Mouse (Mus musculus) lung, adult 2 months (tissue): Measurements from ENCODE around the gene Spx. TPM values are rescaled to one million over a fixed set of nuclear protein-coding genes. Genes with fewer than 3 reads are reported as not detected.

Experiments
- DNase-seq: peaks from one replicate; pipeline ENCODE4 v3.0.0; 2022
- H3K4me1 ChIP-seq: fragments of 200-500 bp; 2 replicates; pipeline ENCODE4 v1.6.1; 2011; ENCODE audit warnings: low read length; ENCODE audit not compliant: control insufficient read depth, insufficient read depth
- H3K4me3 ChIP-seq: fragments of 200-500 bp; replicated peaks from 2 replicates; pipeline ENCODE3; 2011; ENCODE audit warnings: low read depth, mild to moderate bottlenecking, control low read depth, low read length; ENCODE audit errors: extremely low read depth
- CTCF ChIP-seq: fragments of 200-500 bp; IDR thresholded peaks from 2 replicates; pipeline ENCODE4 v1.5.1; 2011; ENCODE audit warnings: mild to moderate bottlenecking, low read length, control low read depth; ENCODE audit not compliant: insufficient read depth
- POLR2A ChIP-seq: fragments of 200-500 bp; IDR thresholded peaks from 2 replicates; pipeline ENCODE4 v1.6.1; 2011; ENCODE audit warnings: low read depth, mild to moderate bottlenecking, control low read depth, low read length, borderline replicate concordance; ENCODE audit errors: extremely low read depth
- WGBS: fragments of 180-500 bp; shearing (Covaris S2); methylation state at CpG from one replicate; pipeline ENCODE4 v1.1.7; 2018; 5-methylcytosine and 5-hydroxymethylcytosine counted together
- polyA plus RNA-seq: library from polyadenylated mRNA; depleted of rRNA; stranded (reverse); fragments of >200 nt; gene quantifications from 2 replicates; pipeline ENCODE4 v1.2.3, GENCODE M21; 2012; rRNA removed

The Spx gene
- 0.65 and 0.92 TPM in 2 replicates for polyA plus RNA-seq

DNA sequence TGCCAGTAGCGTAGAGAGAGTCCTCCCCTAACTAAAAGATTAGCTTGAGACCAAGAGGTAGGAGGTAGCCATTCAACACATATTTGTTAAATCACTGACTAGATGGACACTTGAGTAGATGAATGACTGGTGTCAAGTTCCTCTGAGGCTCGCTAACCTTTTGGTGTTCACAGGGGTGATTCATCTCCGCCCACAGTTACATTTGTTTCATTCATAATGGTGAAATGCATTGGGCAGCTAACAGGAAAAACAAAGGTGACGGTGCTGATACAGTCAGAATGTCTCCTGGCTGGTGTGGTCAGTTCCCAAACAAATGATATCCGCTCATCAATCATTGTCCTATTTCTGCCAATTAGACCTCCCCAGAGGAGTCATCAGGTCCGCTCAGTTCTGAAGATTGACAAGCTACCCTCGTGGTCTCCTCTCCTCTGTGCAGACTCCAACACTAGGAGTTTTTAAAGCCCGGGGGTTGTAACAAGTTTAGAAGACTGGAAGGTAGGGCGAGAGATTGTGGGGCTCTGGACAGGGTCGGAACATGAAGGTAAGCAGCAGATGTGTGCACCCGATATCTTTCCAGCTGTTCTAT lies at the start of gene Spx:
Gene Spx, plus strand, starts transcription at position 536 of the 586 bp plus-strand sequence.
- 63% methylated on average over 11 of the region's 11 CpGs for WGBS
- DNase-seq, result no peak
- TF ChIP-seq CTCF (no peak), POLR2A (no peak)
- H3K4me3 ChIP-seq, result no peak within 1 kb of the TSS
- no peaks in the 10 kb centered on the region for H3K4me1 ChIP-seq

DNA sequence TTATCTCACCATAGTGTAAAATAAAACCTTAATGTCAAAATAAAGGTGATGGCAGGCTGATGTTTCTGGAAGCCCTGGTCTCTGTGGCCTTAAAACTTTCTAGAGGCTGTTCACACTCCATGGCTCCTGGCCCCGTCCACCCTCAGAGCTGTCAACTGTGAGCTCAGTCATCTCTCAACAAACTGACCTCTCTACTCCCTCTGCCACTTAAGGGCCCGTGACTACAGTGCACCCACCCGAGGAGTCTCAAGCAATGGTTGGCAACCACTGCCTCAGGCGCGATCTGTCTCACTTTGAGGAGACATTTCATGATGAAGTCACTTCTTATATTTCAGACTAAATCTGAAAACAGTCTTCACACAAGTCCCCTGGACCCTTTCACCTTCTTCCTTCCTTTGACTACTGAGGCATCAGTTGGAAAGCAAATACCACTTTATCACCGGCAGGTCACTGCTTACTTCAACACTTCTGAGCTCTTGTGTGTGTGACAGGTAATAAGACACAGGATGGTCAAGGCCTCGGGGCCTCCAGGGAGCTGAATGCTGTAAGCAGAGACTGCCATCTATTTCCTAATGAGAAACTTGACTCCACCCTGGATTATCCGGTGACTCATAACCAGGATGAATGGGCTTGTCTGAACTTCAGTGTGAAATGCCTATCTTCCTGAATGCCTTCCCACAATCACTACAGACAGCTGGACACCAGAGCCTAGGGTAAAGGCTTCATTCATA lies 47.3 kb upstream of the Spx start:
- TF ChIP-seq CTCF, result no peak
- no peak for TF ChIP-seq POLR2A
- no peak overlapping the region for H3K4me3 ChIP-seq
- WGBS, result 66% methylated on average over 8 of the region's 8 CpGs

DNA sequence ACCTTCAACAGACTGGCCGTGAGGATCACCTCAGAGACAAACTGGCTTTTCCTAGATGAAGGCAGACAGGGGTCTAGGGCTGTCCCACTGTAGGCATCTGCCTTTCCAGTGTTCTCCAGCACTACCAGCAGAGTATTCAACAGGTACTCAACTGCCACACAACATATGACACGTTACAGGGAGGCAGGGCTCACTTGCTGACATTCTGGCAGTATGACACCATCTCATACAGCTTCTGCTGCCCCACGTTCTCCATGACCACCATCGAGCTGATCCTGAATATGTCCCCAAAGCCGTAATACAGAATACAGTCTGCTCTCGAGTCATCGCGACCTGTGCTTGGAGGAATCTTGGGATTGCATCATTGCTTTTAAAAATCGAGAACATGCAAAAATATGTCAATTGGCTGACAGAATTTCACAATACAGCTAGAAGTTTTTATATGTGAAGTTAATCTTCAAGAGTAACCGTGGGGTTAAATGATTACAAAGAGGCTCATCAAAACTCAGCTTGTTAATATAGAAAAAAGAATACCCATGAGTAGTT lies 46.7 kb upstream of the Spx start:
- no peak for TF ChIP-seq CTCF
- TF ChIP-seq POLR2A, result no peak
- no peaks in the 10 kb centered on the region for H3K4me1 ChIP-seq
- no peak for DNase-seq
- no peak overlapping the region for H3K4me3 ChIP-seq
- WGBS, result 83% methylated on average over 10 of the region's 10 CpGs

More for the DNA sequence above, 47.3 kb upstream of the Spx start:
- H3K4me1 ChIP-seq, result no peaks in the 10 kb centered on the region
- DNase-seq, result no peak

DNA sequence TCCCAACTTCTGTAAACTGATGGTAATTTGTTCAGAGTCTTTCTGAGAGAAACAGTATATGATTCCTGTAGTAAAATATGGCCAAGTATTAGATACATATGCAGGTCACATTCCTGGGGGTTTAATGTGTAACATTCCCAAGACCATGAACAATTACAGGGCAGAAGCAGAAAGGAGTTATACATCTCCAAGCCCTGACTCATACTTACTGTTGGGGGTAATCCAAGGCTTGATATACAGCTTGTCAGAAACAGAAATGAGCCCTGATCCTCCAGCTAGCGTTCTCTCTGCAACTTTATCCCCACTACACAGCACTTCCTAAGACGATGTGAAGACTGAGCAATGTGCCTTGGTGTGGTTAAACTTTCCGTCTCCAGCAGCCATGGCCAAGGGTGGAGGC lies 45.7 kb upstream of the Spx start:
- WGBS, result 99% methylated on average over 3 of the region's 3 CpGs
- TF ChIP-seq POLR2A, result no peak
- no peak for TF ChIP-seq CTCF
- Histone ChIP-seq H3K4me1 (no peaks in the 10 kb centered on the region), H3K4me3 (no peak overlapping the region)
- DNase-seq, result no peak

DNA sequence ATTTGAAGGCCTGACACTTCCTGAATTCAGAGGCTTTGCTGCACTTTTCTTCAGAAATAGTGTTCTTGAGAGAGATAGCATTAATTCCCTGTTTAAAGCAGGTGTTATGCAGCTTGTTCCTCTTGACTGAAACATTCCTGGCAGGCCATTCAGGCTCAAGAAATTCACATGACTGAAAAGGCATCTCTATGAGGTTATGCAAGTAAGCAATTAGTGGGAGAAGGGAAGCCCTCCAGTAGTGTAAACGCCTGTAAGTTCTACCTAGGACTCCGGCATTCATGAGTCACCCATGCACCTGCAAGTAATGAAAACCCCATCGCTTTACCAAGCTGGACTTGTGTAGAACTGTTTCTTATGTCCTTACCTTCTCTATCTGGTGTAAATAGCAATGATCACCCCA lies 43.7 kb upstream of the Spx start:
- H3K4me3 ChIP-seq, result no peak overlapping the region
- no peaks in the 10 kb centered on the region for H3K4me1 ChIP-seq
- WGBS, result 70% methylated on average over 3 of the region's 3 CpGs
- TF ChIP-seq POLR2A (no peak), CTCF (no peak)
- peak; percentile 20 for DNase-seq

DNA sequence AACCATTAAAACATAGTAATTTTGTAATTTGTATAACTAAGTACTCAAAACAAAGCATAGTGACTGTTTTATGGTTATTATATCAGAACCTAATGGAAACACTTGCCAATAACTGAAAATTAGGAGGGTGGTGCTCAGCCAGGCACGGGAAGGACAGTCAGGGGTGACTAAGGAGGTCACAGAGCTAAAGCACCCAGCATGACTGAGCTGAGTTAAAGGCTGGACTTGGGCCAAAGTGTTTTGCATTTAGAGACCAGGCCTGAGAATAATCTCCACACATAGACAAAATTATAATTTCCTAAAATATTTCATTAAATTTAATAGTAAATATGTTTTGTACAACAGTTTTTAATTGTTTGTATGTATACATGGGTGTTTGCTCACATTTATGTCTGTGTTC lies 36.2 kb upstream of the Spx start:
- no peak for TF ChIP-seq CTCF
- no peak for TF ChIP-seq POLR2A
- 72% methylated on average over 1 of the region's 1 CpGs for WGBS
- no peak for DNase-seq
- Histone ChIP-seq H3K4me3 (no peak overlapping the region), H3K4me1 (no peaks in the 10 kb centered on the region)

DNA sequence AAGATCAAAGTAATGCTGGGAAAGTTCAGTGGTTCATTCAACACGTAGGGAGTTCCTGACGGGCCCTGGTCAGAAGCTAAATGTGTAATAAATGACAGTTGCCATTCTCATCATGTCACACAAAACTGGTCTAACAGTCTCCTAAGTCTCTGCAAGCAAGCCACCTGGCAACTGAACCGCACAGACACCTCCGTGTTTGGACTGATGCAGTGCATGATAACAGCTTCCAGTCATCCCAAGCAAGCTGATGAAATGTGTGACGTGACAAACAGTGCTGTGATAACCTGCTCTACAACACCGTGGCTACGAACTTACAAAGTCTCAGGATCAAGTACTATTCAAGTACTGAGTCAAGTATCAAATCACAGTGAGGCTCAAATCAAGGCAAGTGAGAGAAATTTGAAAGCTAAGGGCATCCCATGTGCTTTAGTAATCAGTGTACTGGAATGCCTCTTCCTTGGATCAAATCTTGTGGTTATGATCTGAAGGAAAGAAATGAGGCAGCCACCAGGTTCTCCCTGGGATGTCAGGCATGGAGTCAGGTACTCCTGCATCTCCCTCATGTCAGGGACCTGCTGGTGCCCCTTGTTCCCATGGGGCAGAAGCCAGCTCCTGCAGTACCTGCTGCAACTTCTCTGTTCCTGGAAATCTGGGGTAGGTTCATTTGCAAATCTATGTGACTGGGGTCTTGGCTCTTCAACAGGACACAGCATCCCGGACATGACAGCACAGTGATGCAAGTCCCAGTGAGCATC lies 34.5 kb upstream of the Spx start:
- H3K4me3 ChIP-seq, result no peak overlapping the region
- 81% methylated on average over 8 of the region's 8 CpGs for WGBS
- DNase-seq, result no peak
- H3K4me1 ChIP-seq, result no peaks in the 10 kb centered on the region
- no peak for TF ChIP-seq CTCF
- TF ChIP-seq POLR2A, result no peak

DNA sequence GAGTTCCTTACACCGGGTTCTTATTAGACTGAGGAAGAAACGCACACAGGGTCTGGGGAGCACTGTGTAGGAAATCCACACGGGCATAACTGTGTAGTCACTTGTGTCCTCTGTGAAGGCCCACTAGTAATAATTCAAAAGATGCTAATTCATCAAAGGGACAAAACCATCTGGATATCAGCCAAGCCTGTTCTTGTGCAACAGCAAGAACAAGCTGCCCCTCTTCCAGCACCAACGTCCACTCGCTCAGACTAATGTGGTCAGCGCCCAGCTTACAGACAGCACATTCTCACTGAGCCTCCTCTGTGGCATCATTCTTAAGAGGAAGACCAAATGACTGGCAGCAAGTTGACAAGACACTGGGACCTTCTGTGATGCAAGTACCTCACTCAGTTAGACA lies 33.3 kb upstream of the Spx start:
- WGBS, result 73% methylated on average over 6 of the region's 6 CpGs
- H3K4me3 ChIP-seq, result no peak overlapping the region
- DNase-seq, result no peak

DNA sequence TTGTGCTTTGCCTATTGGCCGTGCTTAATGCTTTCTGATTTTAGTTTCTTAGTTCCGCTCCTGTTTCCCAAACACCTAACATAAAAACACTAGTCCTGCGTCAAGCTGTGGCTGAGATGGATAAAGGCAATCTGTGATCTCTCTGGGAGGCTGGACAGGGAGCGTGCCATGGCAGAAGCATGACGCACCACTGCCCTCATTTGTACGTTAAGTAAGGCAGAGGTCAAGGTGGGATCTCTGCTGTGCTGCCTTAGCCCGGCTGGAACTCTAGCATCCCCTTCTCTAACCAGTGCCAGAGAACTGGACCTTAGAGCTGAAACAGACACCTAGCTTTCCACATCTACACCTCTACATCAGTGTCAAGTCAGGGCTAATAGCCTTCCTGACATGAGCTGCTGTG lies 31.6 kb upstream of the Spx start:
- 93% methylated on average over 7 of the region's 7 CpGs for WGBS
- Histone ChIP-seq H3K4me3 (no peak overlapping the region), H3K4me1 (no peaks in the 10 kb centered on the region)
- TF ChIP-seq CTCF (no peak), POLR2A (no peak)
- no peak for DNase-seq

More for the DNA sequence above, 33.3 kb upstream of the Spx start:
- no peaks in the 10 kb centered on the region for H3K4me1 ChIP-seq
- no peak for TF ChIP-seq POLR2A
- no peak for TF ChIP-seq CTCF
